Mouse (Mus musculus) olfactory bulb, adult 2 months (tissue): ENCODE data around the gene Rpl18.

Experiments used
- CTCF ChIP-seq: fragments of 200-500 bp; IDR thresholded peaks from 2 replicates; pipeline ENCODE4 v1.5.1; 2012; ENCODE audit warnings: low read depth, mild to moderate bottlenecking, low read length, moderate library complexity; ENCODE audit not compliant: insufficient read depth
- POLR2A ChIP-seq: fragments of 200-500 bp; IDR thresholded peaks from 2 replicates; pipeline ENCODE4 v1.6.1; 2012; ENCODE audit warnings: mild to moderate bottlenecking, low read depth, low read length, moderate library complexity; ENCODE audit not compliant: insufficient read depth

DNA sequence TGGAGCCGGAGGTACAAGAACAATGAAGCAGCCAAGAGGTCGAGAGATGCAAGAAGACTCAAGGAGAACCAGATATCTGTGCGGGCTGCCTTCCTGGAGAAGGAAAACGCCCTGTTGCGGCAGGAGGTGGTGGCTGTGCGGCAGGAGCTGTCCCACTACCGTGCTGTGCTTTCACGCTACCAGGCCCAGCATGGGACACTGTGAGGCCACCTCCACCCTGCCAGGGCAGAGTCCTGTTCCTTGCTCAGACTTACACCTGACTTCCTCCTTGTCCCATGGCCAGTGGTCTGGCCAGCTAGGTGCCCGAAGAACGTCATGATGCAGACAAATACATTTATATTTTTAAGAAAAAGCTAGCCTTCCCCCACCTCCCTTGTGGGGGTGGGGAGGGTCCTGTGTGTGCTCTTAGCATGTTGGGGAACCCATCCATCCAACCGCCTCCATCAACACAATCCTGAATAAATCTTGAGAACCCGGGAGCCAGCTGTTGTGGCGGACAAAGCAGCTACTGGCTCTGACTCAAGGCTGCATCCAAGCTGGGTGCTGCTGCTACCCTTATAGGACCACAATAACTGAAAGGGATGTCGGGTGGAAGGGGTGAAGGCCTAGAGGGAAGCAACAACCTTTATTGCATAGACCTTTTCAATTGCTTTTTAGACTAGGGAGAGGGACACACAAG, 5.4 kb upstream of the Rpl18 start:
- TF ChIP-seq CTCF (no peak), POLR2A (no peak)
